Mouse (Mus musculus): ENCODE measurements around the gene Fryl.

DNA sequence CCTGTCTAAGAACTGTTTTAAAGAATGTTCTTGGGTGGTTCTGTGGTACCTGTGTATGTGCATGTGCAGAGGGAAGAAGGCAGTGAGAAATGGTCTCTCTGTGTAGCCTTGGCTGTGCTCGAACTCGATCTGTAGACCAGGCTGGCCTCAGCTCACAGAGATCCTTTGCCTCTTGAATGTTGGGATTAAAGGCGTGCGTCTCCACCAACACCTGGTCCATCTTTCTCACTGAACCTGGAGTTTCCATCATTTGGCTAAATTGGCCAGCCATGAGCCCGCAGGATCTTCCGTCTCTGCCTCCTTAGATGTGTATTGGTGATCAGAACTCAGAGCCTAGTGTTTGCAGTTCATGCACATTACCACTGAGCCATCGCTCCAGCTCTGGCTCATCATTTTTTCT lies 38.6 kb upstream of the Fryl start:
- no peak for TF ChIP-seq POLR2A (IDR thresholded peaks at IDR 0.05; ENCODE audit: low read depth, low read length)
- no peak for TF ChIP-seq CTCF (conservative IDR thresholded peaks at IDR 0.05; ENCODE audit: insufficient read depth, insufficient read length, low read depth, low read length)

Measured in kidney, adult 2 months (tissue).